Mouse (Mus musculus): ENCODE data around the gene Ccdc27. TPM values are rescaled to one million over a fixed set of nuclear protein-coding genes. Genes with fewer than 3 reads are reported as not detected.

Ccdc27 gene
- polyA plus RNA-seq, 1 experiment from 2014 or later, result not detected

GRCm38 (mm10) chr4:154023754-154024601 is 18.5 kb downstream of the Ccdc27 start:
- ATAC-seq (ENCODE audit: insufficient number of reproducible peaks, low FRiP score, low TSS enrichment, low read depth) (no peak), DNase-seq (ENCODE audit: low spot score) (no peak)
- Histone ChIP-seq H3K36me3 (ENCODE audit: control insufficient read depth, insufficient read depth, low read length) (peaks cover 29% of the 10 kb centered on the region), H3K9me3 (ENCODE audit: control insufficient read depth, low read length) (no peaks in the 10 kb centered on the region), H3K4me3 (ENCODE audit: low read depth, low read length) (no peak overlapping the region), H3K27me3 (ENCODE audit: control insufficient read depth, insufficient read depth, low read length) (peaks cover 26% of the 10 kb centered on the region), H3K9ac (ENCODE audit: low read length) (no peak overlapping the region), H3K27ac (replicated peaks; ENCODE audit: low read depth, low read length) (no peak overlapping the region), H3K4me2 (ENCODE audit: low read depth, severe bottlenecking) (no peak overlapping the region), H3K4me1 (ENCODE audit: control insufficient read depth, insufficient read depth, low read length) (peaks cover 8% of the 10 kb centered on the region)
- 15% methylated on average over 8 of the region's 8 CpGs for WGBS

- WGBS, result 42% methylated on average over 4 of the region's 4 CpGs
- Histone ChIP-seq H3K9ac (ENCODE audit: low read length) (0 out of 2 replicates have a peak overlapping the region, but pooled peaks have one; percentile 12), H3K4me3 (ENCODE audit: low read depth, low read length) (no peak overlapping the region)
Observed at GRCm38 (mm10) chr4:154022844-154023243, 19.6 kb downstream of the Ccdc27 start.

GRCm38 (mm10) chr4:154022407-154022806 is 20.1 kb downstream of the Ccdc27 start:
- Histone ChIP-seq H3K4me1 (ENCODE audit: control insufficient read depth, insufficient read depth, low read length) (peaks cover 8% of the 10 kb centered on the region), H3K4me2 (ENCODE audit: low read depth, severe bottlenecking) (no peak overlapping the region), H3K9me3 (ENCODE audit: control insufficient read depth, low read length) (no peaks in the 10 kb centered on the region), H3K27me3 (ENCODE audit: control insufficient read depth, insufficient read depth, low read length) (peaks cover 26% of the 10 kb centered on the region), H3K9ac (ENCODE audit: low read length) (0 out of 2 replicates have a peak overlapping the region, but pooled peaks have one; percentile 12), H3K36me3 (ENCODE audit: control insufficient read depth, insufficient read depth, low read length) (peaks cover 34% of the 10 kb centered on the region), H3K4me3 (ENCODE audit: low read depth, low read length) (no peak overlapping the region), H3K27ac (replicated peaks; ENCODE audit: low read depth, low read length) (no peak overlapping the region)
- ATAC-seq (ENCODE audit: insufficient number of reproducible peaks, low FRiP score, low TSS enrichment, low read depth) (no peak), DNase-seq (ENCODE audit: low spot score) (no peak)
- WGBS, result 84% methylated on average over 4 of the region's 4 CpGs

More at GRCm38 (mm10) chr4:154022844-154023243, 19.6 kb downstream of the Ccdc27 start:
- DNase-seq (ENCODE audit: low spot score) (no peak), ATAC-seq (ENCODE audit: insufficient number of reproducible peaks, low FRiP score, low TSS enrichment, low read depth) (no peak)
- Histone ChIP-seq H3K4me2 (ENCODE audit: low read depth, severe bottlenecking) (no peak overlapping the region), H3K9me3 (ENCODE audit: control insufficient read depth, low read length) (no peaks in the 10 kb centered on the region), H3K27me3 (ENCODE audit: control insufficient read depth, insufficient read depth, low read length) (peaks cover 26% of the 10 kb centered on the region), H3K36me3 (ENCODE audit: control insufficient read depth, insufficient read depth, low read length) (peaks cover 34% of the 10 kb centered on the region), H3K27ac (replicated peaks; ENCODE audit: low read depth, low read length) (no peak overlapping the region), H3K4me1 (ENCODE audit: control insufficient read depth, insufficient read depth, low read length) (peaks cover 8% of the 10 kb centered on the region)

GRCm38 (mm10) chr4:154021432-154021831 is 21.0 kb downstream of the Ccdc27 start:
- H3K9me3 ChIP-seq (ENCODE audit: control insufficient read depth, low read length), result no peaks in the 10 kb centered on the region
- ATAC-seq (ENCODE audit: insufficient number of reproducible peaks, low FRiP score, low TSS enrichment, low read depth) (no peak), DNase-seq (ENCODE audit: low spot score) (no peak)
- H3K27me3 ChIP-seq (ENCODE audit: control insufficient read depth, insufficient read depth, low read length), result peaks cover 22% of the 10 kb centered on the region
- WGBS, result 92% methylated on average over 9 of the region's 9 CpGs
- H3K4me1 ChIP-seq (ENCODE audit: control insufficient read depth, insufficient read depth, low read length), result peaks cover 8% of the 10 kb centered on the region
- no peak overlapping the region for H3K4me2 ChIP-seq (ENCODE audit: low read depth, severe bottlenecking)
- peaks cover 36% of the 10 kb centered on the region for H3K36me3 ChIP-seq (ENCODE audit: control insufficient read depth, insufficient read depth, low read length)
- H3K9ac ChIP-seq (ENCODE audit: low read length), result no peak overlapping the region
- no peak overlapping the region for H3K27ac ChIP-seq (replicated peaks; ENCODE audit: low read depth, low read length)
- H3K4me3 ChIP-seq (ENCODE audit: low read depth, low read length), result no peak overlapping the region

GRCm38 (mm10) chr4:154019571-154019970 is 22.9 kb downstream of the Ccdc27 start:
- DNase-seq (ENCODE audit: low spot score), result peak; percentile 28
- no peaks in the 10 kb centered on the region for H3K4me1 ChIP-seq (ENCODE audit: control insufficient read depth, insufficient read depth, low read length)
- H3K36me3 ChIP-seq (ENCODE audit: control insufficient read depth, insufficient read depth, low read length), result peaks cover 43% of the 10 kb centered on the region

GRCm38 (mm10) chr4:154015476-154015875 is 27.0 kb downstream of the Ccdc27 start:
- H3K9me3 ChIP-seq (ENCODE audit: control insufficient read depth, low read length), result no peaks in the 10 kb centered on the region
- no peak overlapping the region for H3K27ac ChIP-seq (replicated peaks; ENCODE audit: low read depth, low read length)
- no peaks in the 10 kb centered on the region for H3K27me3 ChIP-seq (ENCODE audit: control insufficient read depth, insufficient read depth, low read length)
- no peak overlapping the region for H3K4me2 ChIP-seq (ENCODE audit: low read depth, severe bottlenecking)
- DNase-seq (ENCODE audit: low spot score) (no peak), ATAC-seq (ENCODE audit: insufficient number of reproducible peaks, low FRiP score, low TSS enrichment, low read depth) (no peak)
- no peak overlapping the region for H3K9ac ChIP-seq (ENCODE audit: low read length)
- H3K4me1 ChIP-seq (ENCODE audit: control insufficient read depth, insufficient read depth, low read length), result peaks cover 11% of the 10 kb centered on the region
- no peak overlapping the region for H3K4me3 ChIP-seq (ENCODE audit: low read depth, low read length)
- 86% methylated on average over 11 of the region's 11 CpGs for WGBS
- H3K36me3 ChIP-seq (ENCODE audit: control insufficient read depth, insufficient read depth, low read length), result peaks cover 25% of the 10 kb centered on the region

More at GRCm38 (mm10) chr4:154019571-154019970, 22.9 kb downstream of the Ccdc27 start:
- Histone ChIP-seq H3K9ac (ENCODE audit: low read length) (no peak overlapping the region), H3K4me2 (ENCODE audit: low read depth, severe bottlenecking) (no peak overlapping the region), H3K9me3 (ENCODE audit: control insufficient read depth, low read length) (no peaks in the 10 kb centered on the region), H3K4me3 (ENCODE audit: low read depth, low read length) (no peak overlapping the region), H3K27ac (replicated peaks; ENCODE audit: low read depth, low read length) (no peak overlapping the region), H3K27me3 (ENCODE audit: control insufficient read depth, insufficient read depth, low read length) (peaks cover 3% of the 10 kb centered on the region; the same call in 1 of the 2 replicates)
- WGBS, result 78% methylated on average over 7 of the region's 7 CpGs
- no peak for ATAC-seq (ENCODE audit: insufficient number of reproducible peaks, low FRiP score, low TSS enrichment, low read depth)

- Histone ChIP-seq H3K27me3 (ENCODE audit: control insufficient read depth, insufficient read depth, low read length) (no peaks in the 10 kb centered on the region), H3K9me3 (ENCODE audit: control insufficient read depth, low read length) (no peaks in the 10 kb centered on the region), H3K27ac (replicated peaks; ENCODE audit: low read depth, low read length) (peak overlapping the region; percentile 36; the same call in 1 of the 2 replicates), H3K9ac (ENCODE audit: low read length) (peak overlapping the region; percentile 95), H3K36me3 (ENCODE audit: control insufficient read depth, insufficient read depth, low read length) (peaks cover 8% of the 10 kb centered on the region; the same call in 1 of the 2 replicates), H3K4me3 (ENCODE audit: low read depth, low read length) (peak overlapping the region; percentile 99), H3K4me2 (ENCODE audit: low read depth, severe bottlenecking) (peak overlapping the region; percentile 99), H3K4me1 (ENCODE audit: control insufficient read depth, insufficient read depth, low read length) (peaks cover 11% of the 10 kb centered on the region)
- DNase-seq (ENCODE audit: low spot score) (peak; percentile 36), ATAC-seq (ENCODE audit: insufficient number of reproducible peaks, low FRiP score, low TSS enrichment, low read depth) (0 out of 2 replicates have a peak, but pooled peaks have one; percentile 3)
- WGBS, result 4% methylated on average over 45 of the region's 55 CpGs
Observed at GRCm38 (mm10) chr4:154012132-154012882, 30.2 kb downstream of the Ccdc27 start.

- peak; percentile 83 for DNase-seq (ENCODE audit: low spot score)
- Histone ChIP-seq H3K36me3 (ENCODE audit: control insufficient read depth, insufficient read depth, low read length) (peaks cover 6% of the 10 kb centered on the region; the same call in 1 of the 2 replicates), H3K9me3 (ENCODE audit: control insufficient read depth, low read length) (no peaks in the 10 kb centered on the region), H3K27ac (replicated peaks; ENCODE audit: low read depth, low read length) (peak within 1 kb of the TSS; percentile 36; the same call in 1 of the 2 replicates), H3K4me1 (ENCODE audit: control insufficient read depth, insufficient read depth, low read length) (peaks cover 11% of the 10 kb centered on the region), H3K4me3 (ENCODE audit: low read depth, low read length) (peak within 1 kb of the TSS; percentile 99), H3K27me3 (ENCODE audit: control insufficient read depth, insufficient read depth, low read length) (no peaks in the 10 kb centered on the region), H3K4me2 (ENCODE audit: low read depth, severe bottlenecking) (peak within 1 kb of the TSS; percentile 99), H3K9ac (ENCODE audit: low read length) (peak within 1 kb of the TSS; percentile 95)
- under 1% methylated on average over 49 of the region's 59 CpGs for WGBS
- ATAC-seq (ENCODE audit: insufficient number of reproducible peaks, low FRiP score, low TSS enrichment, low read depth), result peak; percentile 84
Observed at GRCm38 (mm10) chr4:154011646-154012089, 30.8 kb downstream of the Ccdc27 start, which contains the start of gene Lrrc47. TSS of gene Lrrc47 (plus strand) at chr4:154011731.

Data from limb, embryonic 11.5 days (tissue).